Mouse (Mus musculus) cerebellum, adult 2 months (tissue): ENCODE data around the gene Gm8947.

ENCODE experiments used
- CTCF ChIP-seq: fragments of 200-500 bp; IDR thresholded peaks from 2 replicates; pipeline ENCODE4 v1.5.1; 2011; ENCODE audit warnings: low read depth, mild to moderate bottlenecking, control low read depth, low read length, moderate library complexity, borderline replicate concordance; ENCODE audit not compliant: insufficient read depth
- POLR2A ChIP-seq: fragments of 200-500 bp; IDR thresholded peaks from 2 replicates; pipeline ENCODE4 v1.6.1; 2011; ENCODE audit warnings: low read length, control low read depth, borderline replicate concordance; ENCODE audit not compliant: insufficient read depth

DNA sequence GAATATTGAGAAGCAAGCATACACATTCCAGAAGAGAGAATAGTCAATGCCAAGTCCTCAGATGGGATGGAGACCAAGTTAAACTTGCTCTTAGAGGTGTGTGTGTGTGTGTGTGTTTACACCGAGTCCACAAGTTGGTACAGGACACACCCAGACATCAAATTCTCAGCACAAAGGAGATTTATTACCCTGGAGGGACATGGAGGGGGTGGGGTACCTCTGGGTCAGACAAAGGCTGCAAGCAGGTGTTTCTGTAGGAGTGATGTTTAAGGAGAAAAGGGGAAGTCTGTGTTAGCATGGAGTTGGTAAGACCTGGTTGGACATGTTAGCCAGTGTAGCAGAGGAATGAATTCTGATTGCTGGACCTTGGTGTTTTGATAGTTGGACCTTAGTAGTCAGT is 23.8 kb downstream of the Gm8947 start:
- no peak for TF ChIP-seq CTCF
- no peak for TF ChIP-seq POLR2A
